ENCODE assay signal across 8 mouse cellular contexts in genomic region chr2:181659609-181660055, GRCm38 (mm10). TPM values are rescaled to one million over a fixed set of nuclear protein-coding genes. Genes with fewer than 3 reads are reported as not detected.
A peak's percentile ranks its signal among the peaks of the same experiment; 100 is the strongest.
DNase-seq lines count a peak whose midpoint lies in the region; ATAC-seq and TF ChIP-seq lines count a peak whose summit lies in the region.

No protein-coding gene starts in this region.

- no peak for TF ChIP-seq POLR2A in brain, embryonic 14.5 days (IDR thresholded peaks at IDR 0.05; ENCODE audit: borderline replicate concordance, extremely low read depth, insufficient read depth, insufficient read length, poor library complexity, severe bottlenecking)

- no peaks in the 10 kb centered on the region for H3K27me3 ChIP-seq in forebrain, embryonic 10.5 days (ENCODE audit: poor library complexity, severe bottlenecking)
- no peaks in the 10 kb centered on the region for H3K27me3 ChIP-seq in heart, embryonic 14.5 days (ENCODE audit: control insufficient read depth, insufficient read depth, low read length)
- H3K27me3 ChIP-seq in liver, embryonic 13.5 days, result no peaks in the 10 kb centered on the region
- H3K27me3 ChIP-seq in stomach, embryonic 16.5 days (ENCODE audit: control insufficient read depth, insufficient read depth, low read length), result no peaks in the 10 kb centered on the region

- no peak overlapping the region for H3K4me3 ChIP-seq in forebrain, embryonic 10.5 days
- no peak overlapping the region for H3K4me3 ChIP-seq in heart, embryonic 14.5 days (ENCODE audit: control insufficient read depth in 1 of 2, insufficient read depth in 1 of 2, low read depth in 1 of 2, low read length in 2 of 2)
- no peak overlapping the region for H3K4me3 ChIP-seq in liver, embryonic 13.5 days (replicated peaks)
- no peak overlapping the region for H3K4me3 ChIP-seq in stomach, embryonic 16.5 days (replicated peaks; ENCODE audit: low read length)

- peak; percentile 80 for ATAC-seq in heart, embryonic 14.5 days (ENCODE audit: insufficient number of reproducible peaks, insufficient read depth, low FRiP score, low read depth)
- ATAC-seq in liver, embryonic 13.5 days (ENCODE audit: low read depth), result peak; percentile 80
- peak; percentile 79; the same call in 1 of the 2 replicates for ATAC-seq in stomach, embryonic 16.5 days (ENCODE audit: insufficient read depth, low FRiP score)

- peak overlapping the region; percentile 26; the same call in 1 of the 2 replicates for H3K27ac ChIP-seq in forebrain, embryonic 10.5 days
- peak overlapping the region; percentile 23 to 34; a peak in 3 of 4 replicates for H3K27ac ChIP-seq in heart, embryonic 14.5 days (replicated peaks in 1 of 2; ENCODE audit: control insufficient read depth in 1 of 2, insufficient read depth in 1 of 2, low read depth in 2 of 2, low read length in 2 of 2)
- H3K27ac ChIP-seq in liver, embryonic 13.5 days, result no peak overlapping the region
- H3K27ac ChIP-seq in stomach, embryonic 16.5 days (ENCODE audit: low read length), result no peak overlapping the region

- H3K9ac ChIP-seq in heart, embryonic 14.5 days (ENCODE audit: low read length), result no peak overlapping the region; the same call in 1 of the 2 replicates
- no peak overlapping the region for H3K9ac ChIP-seq in liver, embryonic 13.5 days
- peak overlapping the region; percentile 23; the same call in 1 of the 2 replicates for H3K9ac ChIP-seq in stomach, embryonic 16.5 days (ENCODE audit: low read length)

- H3K9me3 ChIP-seq in forebrain, embryonic 10.5 days, result no peaks in the 10 kb centered on the region
- no peaks in the 10 kb centered on the region for H3K9me3 ChIP-seq in heart, embryonic 14.5 days (ENCODE audit: control insufficient read depth, low read length)
- H3K9me3 ChIP-seq in liver, embryonic 13.5 days (replicated peaks), result no peaks in the 10 kb centered on the region
- no peaks in the 10 kb centered on the region for H3K9me3 ChIP-seq in stomach, embryonic 16.5 days (replicated peaks; ENCODE audit: control insufficient read depth, low read length)

- DNase-seq in CD4-positive, CD25-positive, alpha-beta regulatory T cell, adult 2 months (ENCODE audit: low read depth, low spot score), result peak; percentile 90
- peak; percentile 69 for DNase-seq in brain, embryonic 14.5 days (ENCODE audit: low read depth)
- DNase-seq in forebrain, embryonic 10.5 days (ENCODE audit: extremely low spot score, low spot score), result peak; percentile 60
- peak; percentile 93 for DNase-seq in kidney, postnatal 10 days
- peak; percentile 61 for DNase-seq in liver, embryonic 13.5 days
- DNase-seq in natural killer cell, adult 2 months (ENCODE audit: low spot score in 2 of 2), result peak; percentile 75 to 79

- H3K4me2 ChIP-seq in heart, embryonic 14.5 days (ENCODE audit: low read length), result peak overlapping the region; percentile 19; the same call in 1 of the 2 replicates
- H3K4me2 ChIP-seq in liver, embryonic 13.5 days, result 0 out of 2 replicates have a peak overlapping the region, but pooled peaks have one; percentile 20
- H3K4me2 ChIP-seq in stomach, embryonic 16.5 days (ENCODE audit: low read depth, low read length), result no peak overlapping the region

- TF ChIP-seq CTCF in brain, embryonic 14.5 days (IDR thresholded peaks at IDR 0.05; ENCODE audit: borderline replicate concordance, extremely low read depth, insufficient read depth, insufficient read length), result peak; percentile 74

- H3K36me3 ChIP-seq in forebrain, embryonic 10.5 days (replicated peaks), result peaks cover 37% of the 10 kb centered on the region
- H3K36me3 ChIP-seq in heart, embryonic 14.5 days (ENCODE audit: control insufficient read depth, insufficient read depth, low read length), result peaks cover 22% of the 10 kb centered on the region
- H3K36me3 ChIP-seq in liver, embryonic 13.5 days, result peaks cover 22% of the 10 kb centered on the region
- H3K36me3 ChIP-seq in stomach, embryonic 16.5 days (ENCODE audit: control insufficient read depth, insufficient read depth, low read length), result peaks cover 10% of the 10 kb centered on the region

- 11% methylated on average over 9 of the region's 9 CpGs for WGBS in forebrain, embryonic 10.5 days
- 9% methylated on average over 9 of the region's 9 CpGs for WGBS in heart, embryonic 14.5 days
- WGBS in liver, embryonic 13.5 days (ENCODE audit: insufficient replicate concordance), result 3% methylated on average over 9 of the region's 9 CpGs
- WGBS in stomach, embryonic 16.5 days, result 7% methylated on average over 9 of the region's 9 CpGs

- peaks cover 40% of the 10 kb centered on the region for H3K4me1 ChIP-seq in forebrain, embryonic 10.5 days
- H3K4me1 ChIP-seq in heart, embryonic 14.5 days (ENCODE audit: control insufficient read depth in 2 of 2, insufficient read depth in 2 of 2, low read length in 2 of 2), result peaks cover 7 to 11% of the 10 kb centered on the region in 2 experiments; a peak in 2 of 4 replicates
- H3K4me1 ChIP-seq in liver, embryonic 13.5 days (replicated peaks), result peaks cover 32% of the 10 kb centered on the region
- no peaks in the 10 kb centered on the region for H3K4me1 ChIP-seq in stomach, embryonic 16.5 days (ENCODE audit: control insufficient read depth, insufficient read depth, low read length)

RNA-seq across cellular contexts. Expression of gene Gm29797, which starts 2.8 kb away (rescaled TPM):
- polyA plus RNA-seq in brain, embryonic 14.5 days (2012; rRNA removed), result 0.10 and 0.27 TPM in 2 replicates
- 0.21 and 0.26 TPM in 2 replicates for polyA plus RNA-seq in forebrain, embryonic 10.5 days (2016; fragmentation: Nextera tagmentation; extraction: Ambion mirVana)
- polyA plus RNA-seq in heart, embryonic 14.5 days (2014; fragmentation: Nextera tagmentation; extraction: Ambion mirVana), result not detected in 2 replicates
- not detected in 2 replicates for polyA plus RNA-seq in liver, embryonic 13.5 days (2015; fragmentation: Nextera tagmentation; extraction: Ambion mirVana)
- polyA plus RNA-seq in stomach, embryonic 16.5 days (2015; fragmentation: Nextera tagmentation; extraction: Ambion mirVana), result 0.31 TPM in 1 of 2 replicates, not detected in the other

RNA-seq across cellular contexts. Expression of gene Sox18, which starts 11.8 kb away (rescaled TPM):
- 26.8 and 31.6 TPM in 2 replicates for polyA plus RNA-seq in brain, embryonic 14.5 days (2012; rRNA removed)
- 19.7 and 21.2 TPM in 2 replicates for polyA plus RNA-seq in forebrain, embryonic 10.5 days (2016; fragmentation: Nextera tagmentation; extraction: Ambion mirVana)
- 44.1 and 49.2 TPM in 2 replicates for polyA plus RNA-seq in heart, embryonic 14.5 days (2014; fragmentation: Nextera tagmentation; extraction: Ambion mirVana)
- polyA plus RNA-seq in liver, embryonic 13.5 days (2015; fragmentation: Nextera tagmentation; extraction: Ambion mirVana), result 6.4 and 6.5 TPM in 2 replicates
- 25.4 and 25.5 TPM in 2 replicates for polyA plus RNA-seq in stomach, embryonic 16.5 days (2015; fragmentation: Nextera tagmentation; extraction: Ambion mirVana)

RNA-seq across cellular contexts. Expression of gene Tcea2, which starts 20.5 kb away (rescaled TPM):
- 55.9 and 82.2 TPM in 2 replicates for polyA plus RNA-seq in brain, embryonic 14.5 days (2012; rRNA removed)
- polyA plus RNA-seq in forebrain, embryonic 10.5 days (2016; fragmentation: Nextera tagmentation; extraction: Ambion mirVana), result 17.0 and 18.7 TPM in 2 replicates
- 20.5 and 21.8 TPM in 2 replicates for polyA plus RNA-seq in heart, embryonic 14.5 days (2014; fragmentation: Nextera tagmentation; extraction: Ambion mirVana)
- polyA plus RNA-seq in liver, embryonic 13.5 days (2015; fragmentation: Nextera tagmentation; extraction: Ambion mirVana), result 2.4 and 2.6 TPM in 2 replicates
- polyA plus RNA-seq in stomach, embryonic 16.5 days (2015; fragmentation: Nextera tagmentation; extraction: Ambion mirVana), result 19.3 and 19.7 TPM in 2 replicates

RNA-seq across cellular contexts. Expression of gene Rgs19, which starts 34.1 kb away (rescaled TPM):
- polyA plus RNA-seq in brain, embryonic 14.5 days (2012; rRNA removed), result 75.9 and 87.7 TPM in 2 replicates
- polyA plus RNA-seq in forebrain, embryonic 10.5 days (2016; fragmentation: Nextera tagmentation; extraction: Ambion mirVana), result 75.0 and 81.6 TPM in 2 replicates
- polyA plus RNA-seq in heart, embryonic 14.5 days (2014; fragmentation: Nextera tagmentation; extraction: Ambion mirVana), result 42.8 and 44.2 TPM in 2 replicates
- polyA plus RNA-seq in liver, embryonic 13.5 days (2015; fragmentation: Nextera tagmentation; extraction: Ambion mirVana), result 17.7 and 19.9 TPM in 2 replicates
- polyA plus RNA-seq in stomach, embryonic 16.5 days (2015; fragmentation: Nextera tagmentation; extraction: Ambion mirVana), result 54.2 and 55.3 TPM in 2 replicates

RNA-seq across cellular contexts. Expression of gene Lkaaear1, which starts 38.6 kb away (rescaled TPM):
- not detected in 2 replicates for polyA plus RNA-seq in brain, embryonic 14.5 days (2012; rRNA removed)
- polyA plus RNA-seq in forebrain, embryonic 10.5 days (2016; fragmentation: Nextera tagmentation; extraction: Ambion mirVana), result not detected in 2 replicates
- polyA plus RNA-seq in heart, embryonic 14.5 days (2014; fragmentation: Nextera tagmentation; extraction: Ambion mirVana), result not detected in 2 replicates
- polyA plus RNA-seq in liver, embryonic 13.5 days (2015; fragmentation: Nextera tagmentation; extraction: Ambion mirVana), result not detected in 2 replicates
- polyA plus RNA-seq in stomach, embryonic 16.5 days (2015; fragmentation: Nextera tagmentation; extraction: Ambion mirVana), result not detected in 2 replicates

Comparison
In these comparisons a context has a peak if more than half of its experiments do, and no peak if none do; other contexts are left out.
1. H3K27ac ChIP-seq: peak in forebrain, embryonic 10.5 days (single experiment) and heart, embryonic 14.5 days (2 of 2); none in liver, embryonic 13.5 days (single experiment) and stomach, embryonic 16.5 days (single experiment).
2. Peak in every context shown above with its lines, with median percentiles within 50 percentile points of each other: DNase-seq and ATAC-seq.